Mouse (Mus musculus): ENCODE data around the gene Tmc8. TPM values are rescaled to one million over a fixed set of nuclear protein-coding genes. Genes with fewer than 3 reads are reported as not detected.

The Tmc8 gene
- polyA plus RNA-seq, 1 experiment from 2014 or later: 21.6 TPM

DNA sequence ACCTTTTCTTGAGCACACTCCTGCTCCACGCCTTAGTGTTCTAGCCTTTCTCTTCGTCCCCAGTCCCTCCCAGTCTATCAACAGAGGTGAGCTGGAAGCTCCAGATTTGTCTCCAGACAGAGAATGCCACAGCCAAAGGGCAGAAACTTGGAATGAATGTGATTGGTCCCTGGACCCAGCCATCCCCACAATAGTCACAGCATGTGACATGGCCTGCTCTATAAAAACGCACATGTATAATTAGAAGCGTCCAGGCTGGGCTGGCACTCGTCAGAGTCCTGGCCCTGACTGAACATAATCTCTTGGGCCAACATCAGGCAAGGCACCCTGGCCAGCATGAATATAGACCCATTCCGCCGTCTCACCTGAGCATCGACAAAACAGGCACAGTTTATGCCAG is 37.2 kb downstream of the Tmc8 start:
- Histone ChIP-seq H3K36me3 (peaks cover 100% of the 10 kb centered on the region), H3K27ac (peak overlapping the region; percentile 15; the same call in 1 of the 2 replicates), H3K9ac (no peak overlapping the region), H3K4me3 (no peak overlapping the region), H3K4me1 (peaks cover 76% of the 10 kb centered on the region), H3K9me3 (replicated peaks) (no peaks in the 10 kb centered on the region), H3K27me3 (replicated peaks) (no peaks in the 10 kb centered on the region), H3K4me2 (no peak overlapping the region)
- no peak for ATAC-seq
- 82% methylated on average over 8 of the region's 8 CpGs for WGBS (ENCODE audit: insufficient replicate concordance)

DNA sequence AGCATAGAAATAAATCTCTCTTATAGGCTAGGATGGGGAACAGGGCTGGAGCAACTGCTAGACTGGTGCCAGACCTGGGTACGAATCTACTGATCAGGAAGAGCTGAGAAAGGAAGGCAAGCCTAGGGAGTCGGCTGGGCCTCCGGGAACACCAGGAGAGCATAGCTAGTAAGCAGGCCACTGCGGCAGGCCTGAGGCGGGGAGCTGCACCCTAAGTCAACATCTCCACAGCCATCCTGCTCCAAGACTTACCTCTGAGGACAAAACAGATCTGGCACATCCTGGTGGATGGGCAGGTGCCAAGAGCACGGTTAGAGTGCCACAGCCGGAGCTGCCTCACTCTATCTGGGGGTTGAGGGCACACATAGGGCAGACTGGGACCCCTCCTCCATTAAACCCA is 38.3 kb downstream of the Tmc8 start:
- no peaks in the 10 kb centered on the region for H3K9me3 ChIP-seq (replicated peaks)
- WGBS (ENCODE audit: insufficient replicate concordance): 86% methylated on average over 7 of the region's 7 CpGs
- no peak overlapping the region for H3K27ac ChIP-seq
- no peak overlapping the region for H3K4me3 ChIP-seq
- no peak overlapping the region for H3K9ac ChIP-seq
- no peak overlapping the region for H3K4me2 ChIP-seq
- H3K27me3 ChIP-seq (replicated peaks): no peaks in the 10 kb centered on the region
- peaks cover 73% of the 10 kb centered on the region for H3K4me1 ChIP-seq
- H3K36me3 ChIP-seq: peaks cover 92% of the 10 kb centered on the region
- ATAC-seq: no peak

DNA sequence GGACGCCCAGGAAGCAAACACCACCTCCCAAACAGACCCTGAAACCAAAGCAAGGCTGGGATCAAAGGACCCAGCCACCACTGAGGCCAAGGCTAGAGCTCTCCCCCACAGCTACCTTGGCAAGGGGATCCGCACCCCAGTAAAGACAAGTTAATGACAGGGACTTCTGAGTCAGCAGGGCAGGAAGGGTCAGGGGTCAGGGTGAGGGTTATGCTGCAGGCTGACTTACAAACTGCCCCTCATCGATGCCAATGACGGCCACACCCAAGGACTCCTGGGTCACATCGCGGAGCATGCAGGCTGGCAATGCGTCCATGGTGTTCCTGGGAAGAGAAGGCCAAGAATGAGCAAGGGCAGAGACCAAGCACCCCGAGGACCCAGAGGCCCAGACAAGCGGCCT is 40.0 kb downstream of the Tmc8 start:
- no peak overlapping the region for H3K9ac ChIP-seq
- no peaks in the 10 kb centered on the region for H3K9me3 ChIP-seq (replicated peaks)
- H3K4me1 ChIP-seq: peaks cover 75% of the 10 kb centered on the region
- peak overlapping the region; percentile 54 for H3K27ac ChIP-seq
- H3K4me3 ChIP-seq: no peak overlapping the region
- H3K4me2 ChIP-seq: no peak overlapping the region
- H3K27me3 ChIP-seq (replicated peaks): no peaks in the 10 kb centered on the region
- 85% methylated on average over 9 of the region's 9 CpGs for WGBS (ENCODE audit: insufficient replicate concordance)
- H3K36me3 ChIP-seq: peaks cover 75% of the 10 kb centered on the region
- no peak for ATAC-seq

GRCm38 (mm10) chr11:117822728-117823241 is 40.9 kb downstream of the Tmc8 start:
- no peak overlapping the region for H3K4me3 ChIP-seq
- ATAC-seq: no peak
- no peak overlapping the region; the same call in none of the 2 replicates for H3K4me2 ChIP-seq
- WGBS (ENCODE audit: insufficient replicate concordance): 87% methylated on average over 7 of the region's 7 CpGs
- H3K36me3 ChIP-seq: peaks cover 66% of the 10 kb centered on the region
- H3K27me3 ChIP-seq (replicated peaks): no peaks in the 10 kb centered on the region
- H3K9ac ChIP-seq: no peak overlapping the region
- no peaks in the 10 kb centered on the region for H3K9me3 ChIP-seq (replicated peaks)
- peak overlapping the region; percentile 54; the same call in 1 of the 2 replicates for H3K27ac ChIP-seq
- peaks cover 75% of the 10 kb centered on the region for H3K4me1 ChIP-seq

DNA sequence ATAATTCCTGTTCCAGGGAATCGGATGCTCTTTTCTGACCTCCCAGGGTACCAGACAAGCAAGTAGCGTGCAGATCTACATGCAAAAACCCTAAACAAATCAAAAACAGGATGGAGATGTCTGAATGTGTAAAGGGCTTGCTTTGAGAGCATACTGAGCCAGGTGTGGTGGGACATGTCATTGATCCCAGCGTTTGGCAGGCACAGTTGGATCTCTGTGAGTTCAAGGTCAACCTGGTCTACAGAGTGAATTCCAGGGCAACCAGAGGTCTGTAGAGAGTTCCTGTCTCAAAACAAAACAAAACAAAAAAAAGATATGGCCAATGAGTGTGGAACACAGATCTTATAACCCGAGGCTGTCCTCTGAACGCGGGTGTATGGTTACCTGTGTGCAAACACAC is 41.5 kb downstream of the Tmc8 start:
- peaks cover 75% of the 10 kb centered on the region for H3K4me1 ChIP-seq
- H3K4me3 ChIP-seq: peak overlapping the region; percentile 83; the same call in 1 of the 2 replicates

DNA sequence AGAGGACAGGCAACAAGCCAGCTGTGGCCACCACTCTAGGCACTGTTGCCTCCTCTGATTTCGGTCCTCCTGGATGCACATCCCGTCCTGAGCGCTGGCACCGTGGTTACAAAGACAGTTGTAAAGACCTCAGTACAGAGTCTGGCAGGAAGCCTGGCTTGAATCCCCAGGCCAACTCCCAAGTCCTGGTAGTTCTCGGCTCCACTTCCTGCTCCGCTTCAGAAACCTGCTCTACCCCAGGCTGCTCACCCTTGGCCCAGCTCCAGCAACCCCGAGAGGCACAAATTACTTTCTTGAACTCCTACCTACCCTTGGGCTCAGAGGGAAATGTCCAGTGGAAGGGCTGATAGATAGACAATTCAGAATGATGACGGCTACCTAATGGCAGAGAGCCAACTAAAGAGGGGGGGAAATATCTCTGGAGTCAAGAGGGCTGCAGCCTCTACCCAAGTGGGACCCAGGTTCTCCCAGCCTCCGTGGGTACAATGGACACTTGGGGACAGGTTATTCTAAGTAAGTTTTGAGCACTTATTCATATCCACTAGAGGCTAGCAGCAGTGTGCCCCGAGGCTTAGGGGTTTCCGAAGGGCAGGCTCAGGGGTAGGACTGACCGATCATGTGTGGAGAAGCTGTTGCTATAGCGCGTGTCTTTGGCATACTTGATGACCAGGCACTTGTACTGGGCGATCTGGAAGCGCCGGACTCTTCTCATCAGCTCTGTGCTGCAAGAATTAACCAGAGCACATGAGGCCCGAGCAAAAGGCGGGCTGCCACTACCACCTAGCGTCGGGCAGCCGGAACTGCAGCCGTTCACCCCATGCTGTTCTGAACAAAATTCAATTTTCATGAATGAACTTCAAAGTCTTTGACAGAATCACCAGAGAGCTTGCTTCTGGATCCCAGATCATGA is 42.4 kb downstream of the Tmc8 start:
- WGBS (ENCODE audit: insufficient replicate concordance): 20% methylated on average over 23 of the region's 23 CpGs
- Histone ChIP-seq H3K9me3 (replicated peaks) (no peaks in the 10 kb centered on the region), H3K4me1 (peaks cover 78% of the 10 kb centered on the region), H3K4me3 (peak overlapping the region; percentile 83), H3K36me3 (peaks cover 51% of the 10 kb centered on the region), H3K27me3 (replicated peaks) (no peaks in the 10 kb centered on the region), H3K4me2 (peak overlapping the region; percentile 82), H3K27ac (peak overlapping the region; percentile 95), H3K9ac (peak overlapping the region; percentile 94)
- peak; percentile 61 for ATAC-seq

More for the DNA sequence above, 41.5 kb downstream of the Tmc8 start:
- WGBS (ENCODE audit: insufficient replicate concordance): 91% methylated on average over 6 of the region's 6 CpGs
- ATAC-seq: no peak
- Histone ChIP-seq H3K4me2 (peak overlapping the region; percentile 82), H3K36me3 (peaks cover 60% of the 10 kb centered on the region), H3K27me3 (replicated peaks) (no peaks in the 10 kb centered on the region), H3K27ac (peak overlapping the region; percentile 54; the same call in 1 of the 2 replicates), H3K9me3 (replicated peaks) (no peaks in the 10 kb centered on the region), H3K9ac (0 out of 2 replicates have a peak overlapping the region, but pooled peaks have one; percentile 94)

DNA sequence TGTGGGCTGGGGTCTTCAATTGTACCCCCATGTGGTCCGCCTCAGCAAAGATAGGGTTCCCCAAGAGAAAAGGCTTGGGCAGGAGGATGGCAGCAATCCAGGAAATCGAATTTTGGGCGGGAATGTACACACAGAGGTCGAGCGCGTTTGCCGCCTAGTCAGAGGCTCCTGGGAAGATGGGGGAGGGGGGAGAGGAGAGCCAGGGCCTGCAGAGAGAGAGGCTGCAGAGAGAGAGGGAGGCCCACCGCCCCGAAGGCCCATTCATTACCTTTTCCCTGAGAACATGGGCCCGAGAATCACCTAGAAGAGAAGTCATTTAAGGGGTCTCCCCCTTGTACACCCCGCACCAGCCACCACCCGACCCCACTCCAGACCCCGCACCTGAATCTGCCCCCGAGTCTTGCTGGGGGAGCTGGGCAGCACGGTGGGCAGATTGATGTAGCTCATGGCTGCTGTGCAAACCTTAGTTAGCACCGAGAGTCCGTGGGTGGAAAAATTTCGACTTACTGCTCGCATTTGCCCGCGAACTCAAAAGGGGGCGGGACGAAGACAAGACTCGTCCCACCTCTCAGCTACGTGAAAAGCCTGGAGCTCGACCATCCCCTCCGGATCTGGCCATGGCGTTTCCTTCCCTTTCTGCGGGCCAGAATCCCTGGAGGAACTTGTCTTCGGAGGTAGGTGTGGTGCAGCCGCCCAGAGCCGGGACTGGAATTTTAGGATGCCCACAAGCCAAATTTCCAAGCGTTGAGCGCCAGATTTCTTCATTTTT is 43.6 kb downstream of the Tmc8 start, which contains the start of the genes Afmid and Tk1:
Gene Afmid (plus strand): TSS at position 592 of the 769 bp plus-strand sequence.
Gene Tk1 (minus strand): TSS at position 760 of the 769 bp plus-strand sequence.
- 0% methylated on average over 34 of the region's 34 CpGs for WGBS (ENCODE audit: insufficient replicate concordance)
- Histone ChIP-seq H3K4me1 (peaks cover 85% of the 10 kb centered on the region), H3K4me3 (peak within 1 kb of the TSS; percentile 83), H3K9me3 (replicated peaks) (no peaks in the 10 kb centered on the region), H3K36me3 (peaks cover 39% of the 10 kb centered on the region), H3K4me2 (peak within 1 kb of the TSS; percentile 82), H3K9ac (peak within 1 kb of the TSS; percentile 94), H3K27ac (peak within 1 kb of the TSS; percentile 95), H3K27me3 (replicated peaks) (no peaks in the 10 kb centered on the region)
- ATAC-seq: peak; percentile 67

DNA sequence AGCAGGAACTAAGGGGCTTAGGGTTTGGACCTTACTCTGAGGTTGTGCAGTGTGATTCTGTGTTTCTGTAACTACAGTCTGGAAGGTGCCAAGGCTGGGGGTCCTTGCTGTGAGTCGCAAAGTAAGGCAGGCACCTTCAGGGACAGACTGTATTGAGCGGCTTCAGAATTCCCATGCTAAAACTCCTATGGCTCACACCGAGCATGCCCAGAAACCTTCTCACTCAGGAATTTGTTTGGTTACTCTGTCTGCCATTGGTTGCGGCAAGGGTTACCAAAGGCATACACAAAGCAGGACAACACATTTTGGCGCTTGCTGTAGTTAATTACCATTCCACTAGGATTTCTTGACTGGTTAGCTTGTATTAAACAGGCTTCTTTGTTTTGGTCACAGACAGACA is 44.3 kb downstream of the Tmc8 start:
- WGBS (ENCODE audit: insufficient replicate concordance): 36% methylated on average over 5 of the region's 5 CpGs
- ATAC-seq: no peak
- H3K9me3 ChIP-seq (replicated peaks): no peaks in the 10 kb centered on the region

GRCm38 (mm10) chr11:117826916-117827315 is 45.0 kb downstream of the Tmc8 start:
- Histone ChIP-seq H3K27ac (peak overlapping the region; percentile 87), H3K36me3 (peaks cover 25% of the 10 kb centered on the region), H3K27me3 (replicated peaks) (no peaks in the 10 kb centered on the region), H3K4me2 (peak overlapping the region; percentile 82), H3K4me3 (peak overlapping the region; percentile 83; the same call in 1 of the 2 replicates), H3K9me3 (replicated peaks) (no peaks in the 10 kb centered on the region), H3K9ac (no peak overlapping the region), H3K4me1 (peaks cover 93% of the 10 kb centered on the region)
- ATAC-seq: no peak
- WGBS (ENCODE audit: insufficient replicate concordance): 65% methylated on average over 8 of the region's 8 CpGs

More for the DNA sequence above, 44.3 kb downstream of the Tmc8 start:
- Histone ChIP-seq H3K27me3 (replicated peaks) (no peaks in the 10 kb centered on the region), H3K4me3 (peak overlapping the region; percentile 83), H3K4me1 (peaks cover 91% of the 10 kb centered on the region), H3K27ac (peak overlapping the region; percentile 95), H3K9ac (peak overlapping the region; percentile 94), H3K36me3 (peaks cover 32% of the 10 kb centered on the region), H3K4me2 (peak overlapping the region; percentile 82)

DNA sequence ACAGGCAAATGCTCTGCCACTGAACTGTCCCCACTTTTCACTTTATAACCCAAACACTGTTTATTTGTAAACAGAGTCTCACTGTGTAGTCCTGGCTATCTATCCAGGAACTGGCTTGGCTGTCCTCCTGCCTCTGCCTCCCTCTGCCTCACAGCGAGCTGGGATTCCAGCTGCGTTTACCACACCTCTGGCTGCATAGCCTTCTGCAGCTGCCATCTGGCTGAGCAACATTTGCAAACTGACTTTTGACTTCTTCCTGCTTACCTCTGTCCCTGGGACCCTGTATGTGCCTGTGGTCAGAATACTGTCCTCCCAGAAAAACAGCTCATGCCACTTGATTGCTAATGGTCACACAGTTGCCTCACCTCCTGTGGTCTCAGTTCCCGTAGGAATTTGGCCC is 45.5 kb downstream of the Tmc8 start:
- H3K36me3 ChIP-seq: peaks cover 20% of the 10 kb centered on the region
- no peaks in the 10 kb centered on the region for H3K27me3 ChIP-seq (replicated peaks)
- H3K9me3 ChIP-seq (replicated peaks): no peaks in the 10 kb centered on the region
- H3K9ac ChIP-seq: peak overlapping the region; percentile 12; the same call in 1 of the 2 replicates
- peak overlapping the region; percentile 82 for H3K4me2 ChIP-seq
- H3K27ac ChIP-seq: peak overlapping the region; percentile 87; the same call in 1 of the 2 replicates
- H3K4me3 ChIP-seq: no peak overlapping the region
- 54% methylated on average over 3 of the region's 3 CpGs for WGBS (ENCODE audit: insufficient replicate concordance)
- no peak for ATAC-seq
- H3K4me1 ChIP-seq: peaks cover 92% of the 10 kb centered on the region

DNA sequence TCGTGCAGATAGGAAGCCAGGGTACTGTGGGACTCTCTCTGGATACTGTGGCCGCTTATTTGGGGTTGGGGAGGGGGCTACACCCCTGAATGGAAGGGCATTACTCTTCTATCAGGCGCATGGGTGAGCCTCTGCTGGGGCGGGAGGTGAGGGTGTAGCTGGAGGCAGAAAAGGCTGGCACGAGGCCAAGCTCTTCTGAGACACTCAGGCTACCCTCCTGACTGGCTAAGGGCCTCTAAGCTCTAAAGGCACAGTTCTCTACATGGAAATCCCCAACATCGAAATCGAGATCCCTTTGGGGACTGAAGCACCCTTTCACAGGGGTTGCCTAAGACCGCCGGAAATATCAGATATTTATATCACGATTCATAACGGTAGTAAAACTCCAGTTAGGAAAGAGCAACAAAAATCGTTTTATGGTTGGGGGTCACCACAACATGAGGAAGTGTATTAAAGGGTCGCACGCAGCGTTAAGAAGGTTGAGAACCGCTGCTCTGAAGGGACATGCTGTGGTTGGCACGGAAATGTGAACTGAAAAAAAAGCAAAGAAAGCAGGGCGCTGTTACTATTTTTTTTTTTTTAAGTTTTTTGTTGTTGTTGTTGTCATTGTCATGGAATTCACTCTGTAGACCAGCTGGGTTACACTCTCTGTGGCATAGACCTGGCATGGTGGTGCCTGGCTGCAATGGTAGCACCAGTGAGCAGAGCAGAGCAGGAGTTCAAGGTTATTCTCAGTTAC is 46.4 kb downstream of the Tmc8 start:
- Histone ChIP-seq H3K4me1 (peaks cover 91% of the 10 kb centered on the region), H3K27ac (peak overlapping the region; percentile 87), H3K36me3 (peaks cover 11% of the 10 kb centered on the region), H3K27me3 (replicated peaks) (no peaks in the 10 kb centered on the region), H3K4me2 (peak overlapping the region; percentile 82), H3K9me3 (replicated peaks) (no peaks in the 10 kb centered on the region), H3K9ac (peak overlapping the region; percentile 23; the same call in 1 of the 2 replicates), H3K4me3 (no peak overlapping the region)
- no peak for ATAC-seq
- WGBS (ENCODE audit: insufficient replicate concordance): 56% methylated on average over 18 of the region's 18 CpGs

All from liver, embryonic 12.5 days (tissue).